Mouse (Mus musculus) adrenal gland, postnatal 36 days (tissue): ENCODE data around the gene Fuca1. TPM values are rescaled to one million over a fixed set of nuclear protein-coding genes. Genes with fewer than 3 reads are reported as not detected.

Experiments used
- DNase-seq, 2 experiments: peaks; one replicate each; pipeline ENCODE4 v3.0.0; 2021; ENCODE audit warnings: mixed read lengths in 1 of 2
- long read RNA-seq, 2 experiments: library from polyadenylated mRNA; stranded (forward); transcript quantifications; one replicate each; pipeline ENCODE4 v2.0.0; 2021; ENCODE audit warnings: borderline sequencing depth in 2 of 2
- total RNA-seq, 2 experiments: library from RNA; stranded (reverse); gene quantifications; 2 replicates each; pipeline ENCODE4 v1.2.3; 2021

Gene Fuca1
- 10 to 100 TPM; 84.1 to 87.4 TPM for total RNA-seq
- long read RNA-seq, experiment 1, transcript Fuca1-201 (8 exons, 2,525 nt) = major isoform, 181 of 207 reads
- long read RNA-seq, experiment 1, partial matches to known transcripts = 6 of 207 reads
- long read RNA-seq, experiment 1, other reads (novel, unspliced or antisense) = 18 of 207 reads
- long read RNA-seq, experiment 2, transcript Fuca1-201 (8 exons, 2,525 nt) = major isoform, 53 of 69 reads
- long read RNA-seq, experiment 2, partial matches to known transcripts = 4 of 69 reads
- long read RNA-seq, experiment 2, other reads (novel, unspliced or antisense) = 12 of 69 reads

GRCm38 (mm10) chr4:135920304-135921241 lies at the start of gene Fuca1:
Fuca1 (plus strand) TSS chr4:135920735.
- DNase-seq = peak; percentile 97

GRCm38 (mm10) chr4:135872015-135872414 lies 48.5 kb upstream of the Fuca1 start:
- no peak for DNase-seq

- peak in 1 of 2 experiments; percentile 21 for DNase-seq
Measured at GRCm38 (mm10) chr4:135872589-135873391, 47.7 kb upstream of the Fuca1 start.

GRCm38 (mm10) chr4:135873526-135874202 lies 46.9 kb upstream of the Fuca1 start, which contains the start of gene Pnrc2:
Pnrc2 (minus strand) TSS chr4:135873850.
- peak; percentile 92 for DNase-seq

GRCm38 (mm10) chr4:135874564-135875535 lies 45.7 kb upstream of the Fuca1 start:
- DNase-seq = no peak

GRCm38 (mm10) chr4:135875546-135875945 lies 45.0 kb upstream of the Fuca1 start:
- DNase-seq = no peak

GRCm38 (mm10) chr4:135875991-135876582 lies 44.4 kb upstream of the Fuca1 start:
- peak; percentile 62 to 78 for DNase-seq

GRCm38 (mm10) chr4:135876583-135877020 lies 43.9 kb upstream of the Fuca1 start:
- peak; percentile 71 to 78 for DNase-seq

- DNase-seq = no peak
Measured at GRCm38 (mm10) chr4:135877742-135878141, 42.8 kb upstream of the Fuca1 start.

GRCm38 (mm10) chr4:135879021-135879420 lies 41.5 kb upstream of the Fuca1 start:
- DNase-seq = no peak

- DNase-seq = no peak
Measured at GRCm38 (mm10) chr4:135880018-135880417, 40.5 kb upstream of the Fuca1 start.

GRCm38 (mm10) chr4:135880576-135880975 lies 40.0 kb upstream of the Fuca1 start:
- DNase-seq = no peak

- no peak for DNase-seq
Measured at GRCm38 (mm10) chr4:135882023-135882422, 38.5 kb upstream of the Fuca1 start.

- peak; percentile 63 to 69 for DNase-seq
Measured at GRCm38 (mm10) chr4:135883401-135883851, 37.1 kb upstream of the Fuca1 start.

- no peak for DNase-seq
Measured at GRCm38 (mm10) chr4:135883881-135884516, 36.5 kb upstream of the Fuca1 start.

GRCm38 (mm10) chr4:135884531-135884930 lies 36.0 kb upstream of the Fuca1 start:
- no peak for DNase-seq

- DNase-seq = peak; percentile 67 to 68
Measured at GRCm38 (mm10) chr4:135885676-135886075, 34.9 kb upstream of the Fuca1 start.

GRCm38 (mm10) chr4:135886184-135886583 lies 34.4 kb upstream of the Fuca1 start:
- DNase-seq = no peak

GRCm38 (mm10) chr4:135888448-135889057 lies 32.0 kb upstream of the Fuca1 start:
- no peak for DNase-seq
